Mouse (Mus musculus): ENCODE results near the gene Htra3. TPM values are rescaled to one million over a fixed set of nuclear protein-coding genes. Genes with fewer than 3 reads are reported as not detected.

The Htra3 gene
- total and polyA plus RNA-seq, 2 experiments from 2014 or later = 17.2 to 49.5 TPM

GRCm38 (mm10) chr5:35717946-35718345 lies 38.4 kb upstream of the Htra3 start:
- peaks cover 14% of the 10 kb centered on the region for H3K4me1 ChIP-seq (ENCODE audit: control insufficient read depth, insufficient read depth)
- ATAC-seq (ENCODE audit: insufficient read depth, low read depth) (peak; percentile 19; the same call in 1 of the 2 replicates), DNase-seq (ENCODE audit: low spot score) (peak; percentile 42)
- no peak overlapping the region for H3K9ac ChIP-seq (replicated peaks; ENCODE audit: low read depth, low read length)
- WGBS = 35% methylated on average over 4 of the region's 4 CpGs
- no peaks in the 10 kb centered on the region for H3K9me3 ChIP-seq (replicated peaks; ENCODE audit: control insufficient read depth, low read length)
- no peaks in the 10 kb centered on the region for H3K27me3 ChIP-seq (ENCODE audit: control insufficient read depth, insufficient read depth, low read length)
- no peak overlapping the region for H3K4me2 ChIP-seq (ENCODE audit: low read depth, low read length)
- H3K36me3 ChIP-seq (replicated peaks; ENCODE audit: control insufficient read depth, insufficient read depth, low read length) = peaks cover 8% of the 10 kb centered on the region; the same call in 1 of the 2 replicates
- no peak overlapping the region for H3K27ac ChIP-seq (ENCODE audit: low read depth)
- TF ChIP-seq EP300 (IDR thresholded peaks at IDR 0.05; ENCODE audit: low read depth) (no peak), CTCF (IDR thresholded peaks at IDR 0.05; ENCODE audit: low read depth) (peak; percentile 57)
- H3K4me3 ChIP-seq (ENCODE audit: low read depth, low read length) = no peak overlapping the region

DNA sequence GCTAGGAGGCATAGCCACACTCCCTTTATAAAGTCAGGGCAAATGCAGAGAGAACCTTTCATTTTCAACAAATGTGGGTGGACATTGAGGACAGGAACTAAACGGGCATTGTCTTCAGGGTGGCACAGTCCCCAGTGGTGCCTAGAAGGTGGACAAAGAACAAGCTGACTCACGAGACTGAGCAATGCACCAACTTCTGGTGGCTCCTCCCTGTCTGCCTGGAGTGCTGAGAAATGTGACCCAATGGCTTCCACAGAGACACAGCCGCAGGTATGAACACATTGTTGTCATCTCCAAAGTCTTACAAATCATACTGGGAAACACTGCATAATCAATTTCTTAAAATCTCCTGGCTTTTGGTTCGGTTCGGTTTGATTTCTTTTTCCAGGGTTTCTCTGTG lies 37.9 kb upstream of the Htra3 start:
- H3K4me2 ChIP-seq (ENCODE audit: low read depth, low read length) = no peak overlapping the region
- no peaks in the 10 kb centered on the region for H3K27me3 ChIP-seq (ENCODE audit: control insufficient read depth, insufficient read depth, low read length)
- peaks cover 13% of the 10 kb centered on the region for H3K4me1 ChIP-seq (ENCODE audit: control insufficient read depth, insufficient read depth)
- peaks cover 8% of the 10 kb centered on the region; the same call in 1 of the 2 replicates for H3K36me3 ChIP-seq (replicated peaks; ENCODE audit: control insufficient read depth, insufficient read depth, low read length)
- no peak for TF ChIP-seq EP300 (IDR thresholded peaks at IDR 0.05; ENCODE audit: low read depth)
- no peak for TF ChIP-seq CTCF (IDR thresholded peaks at IDR 0.05; ENCODE audit: low read depth)
- no peak overlapping the region for H3K4me3 ChIP-seq (ENCODE audit: low read depth, low read length)
- H3K27ac ChIP-seq (ENCODE audit: low read depth) = no peak overlapping the region
- no peak for DNase-seq (ENCODE audit: low spot score)
- 75% methylated on average over 5 of the region's 5 CpGs for WGBS
- no peak overlapping the region for H3K9ac ChIP-seq (replicated peaks; ENCODE audit: low read depth, low read length)
- H3K9me3 ChIP-seq (replicated peaks; ENCODE audit: control insufficient read depth, low read length) = no peaks in the 10 kb centered on the region
- ATAC-seq (ENCODE audit: insufficient read depth, low read depth) = no peak

GRCm38 (mm10) chr5:35713649-35714354 lies 34.2 kb upstream of the Htra3 start:
- Histone ChIP-seq H3K4me1 (ENCODE audit: control insufficient read depth, insufficient read depth) (no peaks in the 10 kb centered on the region), H3K27me3 (ENCODE audit: control insufficient read depth, insufficient read depth, low read length) (no peaks in the 10 kb centered on the region), H3K4me2 (ENCODE audit: low read depth, low read length) (no peak overlapping the region), H3K27ac (ENCODE audit: low read depth) (no peak overlapping the region), H3K36me3 (replicated peaks; ENCODE audit: control insufficient read depth, insufficient read depth, low read length) (peaks cover 12% of the 10 kb centered on the region; the same call in 1 of the 2 replicates), H3K9ac (replicated peaks; ENCODE audit: low read depth, low read length) (no peak overlapping the region), H3K9me3 (replicated peaks; ENCODE audit: control insufficient read depth, low read length) (no peaks in the 10 kb centered on the region), H3K4me3 (ENCODE audit: low read depth, low read length) (no peak overlapping the region)
- TF ChIP-seq EP300 (IDR thresholded peaks at IDR 0.05; ENCODE audit: low read depth) (no peak), CTCF (IDR thresholded peaks at IDR 0.05; ENCODE audit: low read depth) (peak; percentile 99)
- peak; percentile 90 for ATAC-seq (ENCODE audit: insufficient read depth, low read depth)
- WGBS = 42% methylated on average over 13 of the region's 13 CpGs
- DNase-seq (ENCODE audit: low spot score) = peak; percentile 88

GRCm38 (mm10) chr5:35712517-35712916 lies 32.9 kb upstream of the Htra3 start:
- Histone ChIP-seq H3K36me3 (replicated peaks; ENCODE audit: control insufficient read depth, insufficient read depth, low read length) (peaks cover 12% of the 10 kb centered on the region; the same call in 1 of the 2 replicates), H3K9ac (replicated peaks; ENCODE audit: low read depth, low read length) (no peak overlapping the region), H3K9me3 (replicated peaks; ENCODE audit: control insufficient read depth, low read length) (no peaks in the 10 kb centered on the region), H3K4me3 (ENCODE audit: low read depth, low read length) (no peak overlapping the region), H3K27ac (ENCODE audit: low read depth) (no peak overlapping the region), H3K4me2 (ENCODE audit: low read depth, low read length) (no peak overlapping the region), H3K27me3 (ENCODE audit: control insufficient read depth, insufficient read depth, low read length) (no peaks in the 10 kb centered on the region), H3K4me1 (ENCODE audit: control insufficient read depth, insufficient read depth) (no peaks in the 10 kb centered on the region)
- WGBS = 70% methylated on average over 5 of the region's 5 CpGs
- ATAC-seq (ENCODE audit: insufficient read depth, low read depth) (no peak), DNase-seq (ENCODE audit: low spot score) (no peak)
- TF ChIP-seq CTCF (IDR thresholded peaks at IDR 0.05; ENCODE audit: low read depth) (no peak), EP300 (IDR thresholded peaks at IDR 0.05; ENCODE audit: low read depth) (no peak)

DNA sequence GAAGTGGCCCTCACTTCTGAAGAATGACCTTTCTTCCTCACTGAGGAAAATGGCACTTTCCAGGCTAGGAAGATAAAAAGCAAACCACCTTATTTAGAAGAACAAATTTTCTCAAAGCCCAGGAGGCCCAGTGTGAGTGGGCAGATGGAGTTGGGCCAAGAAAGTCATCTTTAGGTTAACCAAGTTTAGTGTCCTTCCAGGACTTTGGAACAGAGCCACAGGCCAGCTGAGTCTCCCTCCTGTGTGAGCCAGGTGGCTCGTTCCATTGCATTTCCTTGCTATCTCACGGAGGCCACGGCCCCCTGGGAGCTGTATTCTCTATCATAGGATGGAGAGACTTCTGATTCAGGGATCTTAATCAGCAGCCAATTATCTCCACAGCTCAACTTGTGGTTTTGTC lies 31.3 kb upstream of the Htra3 start:
- no peaks in the 10 kb centered on the region for H3K4me1 ChIP-seq (ENCODE audit: control insufficient read depth, insufficient read depth)
- no peak overlapping the region for H3K4me3 ChIP-seq (ENCODE audit: low read depth, low read length)
- DNase-seq (ENCODE audit: low spot score) = no peak
- no peaks in the 10 kb centered on the region for H3K9me3 ChIP-seq (replicated peaks; ENCODE audit: control insufficient read depth, low read length)
- WGBS = 61% methylated on average over 3 of the region's 3 CpGs
- no peak overlapping the region for H3K4me2 ChIP-seq (ENCODE audit: low read depth, low read length)
- H3K36me3 ChIP-seq (replicated peaks; ENCODE audit: control insufficient read depth, insufficient read depth, low read length) = peaks cover 4% of the 10 kb centered on the region; the same call in 1 of the 2 replicates
- H3K27ac ChIP-seq (ENCODE audit: low read depth) = no peak overlapping the region
- no peak for TF ChIP-seq EP300 (IDR thresholded peaks at IDR 0.05; ENCODE audit: low read depth)
- no peak for TF ChIP-seq CTCF (IDR thresholded peaks at IDR 0.05; ENCODE audit: low read depth)
- no peak for ATAC-seq (ENCODE audit: insufficient read depth, low read depth)
- no peak overlapping the region for H3K9ac ChIP-seq (replicated peaks; ENCODE audit: low read depth, low read length)
- no peaks in the 10 kb centered on the region for H3K27me3 ChIP-seq (ENCODE audit: control insufficient read depth, insufficient read depth, low read length)
